Mouse (Mus musculus): ENCODE results near the gene Reps1. TPM values are rescaled to one million over a fixed set of nuclear protein-coding genes. Genes with fewer than 3 reads are reported as not detected.
"Not testable (repeated sequence)": the region's sequence is repeated elsewhere in the genome, so short reads cannot be mapped to it uniquely, and the experiment has no call there.

Gene Reps1
- total RNA-seq, 4 experiments from 2014 or later: 27.0 to 30.8 (median 29.0) TPM

GRCm38 (mm10) chr10:18064606-18065228, 9.1 kb downstream of the Reps1 start:
- no peak for DNase-seq (ENCODE audit: low spot score)

DNA sequence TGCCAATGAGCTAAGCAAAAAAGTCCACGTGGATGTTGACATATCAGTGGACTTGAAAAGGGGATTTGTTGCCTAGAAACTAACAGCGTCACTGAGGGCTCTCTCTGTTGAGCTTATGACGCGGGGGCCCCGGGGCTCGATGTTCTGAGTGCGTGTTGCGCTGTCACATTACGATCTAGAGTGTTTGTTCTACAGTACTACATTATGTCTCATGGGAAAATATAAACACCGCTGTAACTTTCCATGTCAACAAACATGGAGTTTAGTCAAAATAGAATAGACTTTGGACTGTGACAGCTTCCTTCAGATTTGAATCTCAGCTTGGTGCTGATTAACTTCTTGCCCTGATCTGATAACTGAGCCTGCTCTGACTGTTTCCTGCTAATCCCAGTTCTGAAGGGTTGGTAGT, 10.4 kb downstream of the Reps1 start:
- no peak for DNase-seq (ENCODE audit: low spot score)

GRCm38 (mm10) chr10:18067761-18068446, 12.2 kb downstream of the Reps1 start:
- DNase-seq (ENCODE audit: low spot score): no peak

DNA sequence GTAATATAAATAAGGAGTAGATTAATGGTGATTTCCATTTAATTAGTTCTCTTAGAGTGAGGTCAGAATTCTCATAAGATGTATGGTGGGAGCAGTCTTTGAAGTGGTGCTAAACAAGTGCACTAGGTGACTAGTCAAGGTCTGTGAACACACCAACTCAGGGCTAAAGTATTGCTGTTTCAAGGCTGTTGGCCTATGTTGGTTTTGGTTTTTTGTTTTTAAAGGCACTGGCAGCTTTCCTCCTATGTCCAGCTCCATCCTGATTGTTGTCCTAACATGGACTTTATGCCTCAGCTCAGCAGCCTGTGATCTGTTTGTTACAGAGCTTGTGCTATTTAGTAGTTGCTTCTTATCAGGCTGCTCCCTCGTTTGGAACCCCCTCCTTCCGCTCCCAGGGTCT, 13.2 kb downstream of the Reps1 start:
- DNase-seq (ENCODE audit: low spot score): no peak

- no peak for DNase-seq (ENCODE audit: low spot score)
Observed at GRCm38 (mm10) chr10:18069576-18069975, 13.9 kb downstream of the Reps1 start.

- DNase-seq (ENCODE audit: low spot score): no peak
Observed at GRCm38 (mm10) chr10:18070144-18070543, 14.5 kb downstream of the Reps1 start.

GRCm38 (mm10) chr10:18070616-18071015, 15.0 kb downstream of the Reps1 start:
- DNase-seq (ENCODE audit: low spot score): no peak

- no peak for DNase-seq (ENCODE audit: low spot score)
Observed at GRCm38 (mm10) chr10:18072871-18073270, 17.2 kb downstream of the Reps1 start.

GRCm38 (mm10) chr10:18074383-18075075, 18.9 kb downstream of the Reps1 start:
- no peak for DNase-seq (ENCODE audit: low spot score)

DNA sequence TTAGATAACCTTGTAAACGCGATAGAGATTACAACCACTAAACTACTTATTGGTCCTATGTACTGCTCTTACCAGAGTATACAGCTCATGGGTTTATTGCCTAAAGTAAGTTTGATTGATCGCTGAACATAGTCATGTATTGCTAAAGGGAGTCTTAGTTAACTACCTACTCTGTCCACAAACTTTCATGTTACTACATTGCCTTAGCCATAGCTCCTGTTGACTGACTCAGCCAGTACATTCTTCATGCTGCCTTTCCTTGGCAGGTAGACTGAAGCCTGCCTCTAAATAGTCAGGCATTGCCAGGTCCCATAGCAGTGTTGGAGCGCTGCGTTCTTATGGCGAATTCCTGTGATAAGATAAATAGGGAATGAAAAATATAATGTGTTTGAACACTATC, 20.2 kb downstream of the Reps1 start:
- no peak for DNase-seq (ENCODE audit: low spot score)

DNA sequence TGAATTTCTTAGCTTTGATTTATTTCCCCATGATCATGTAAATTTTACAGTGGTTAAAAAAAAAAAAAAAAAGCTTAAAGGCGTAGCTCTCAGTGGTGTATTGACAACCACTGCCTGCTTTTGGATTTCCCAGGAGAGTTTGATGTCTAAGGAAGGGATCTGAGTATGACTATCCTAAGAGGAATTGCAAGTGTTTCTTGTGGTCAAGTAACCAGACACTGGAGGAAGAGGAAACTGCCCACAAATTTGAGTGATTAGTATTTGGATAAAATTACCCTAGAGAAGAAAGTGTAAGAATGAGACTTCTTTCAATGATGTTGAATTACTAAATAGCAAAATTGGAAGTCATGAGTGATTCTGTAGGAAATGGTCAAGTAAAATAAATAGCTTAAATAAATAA, 25.9 kb downstream of the Reps1 start:
- no peak for DNase-seq (ENCODE audit: low spot score)

- DNase-seq (ENCODE audit: low spot score): no peak
Observed at GRCm38 (mm10) chr10:18082772-18083171, 27.1 kb downstream of the Reps1 start.

- DNase-seq (ENCODE audit: low spot score): no peak
Observed at GRCm38 (mm10) chr10:18090691-18091090, 35.0 kb downstream of the Reps1 start.

DNA sequence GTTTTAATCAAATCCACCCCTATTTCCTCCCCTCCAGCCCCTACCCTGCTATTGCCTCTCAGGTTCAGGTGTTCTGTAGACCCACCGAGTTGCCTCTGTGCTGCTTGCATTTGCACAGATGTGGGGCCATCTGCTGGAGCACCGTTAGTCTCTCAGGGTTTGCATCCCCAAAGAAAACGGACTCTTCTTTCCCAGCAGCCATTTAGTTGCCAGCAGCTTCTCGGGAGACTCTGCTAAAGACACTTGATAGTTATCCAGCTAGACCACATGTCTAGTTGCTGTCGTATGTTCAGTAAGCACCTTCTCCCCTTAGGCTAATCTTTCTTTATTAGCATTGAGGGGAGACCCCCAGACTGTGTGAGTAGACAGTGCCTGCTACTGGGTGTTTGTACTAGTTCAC, 46.5 kb downstream of the Reps1 start:
- DNase-seq (ENCODE audit: low spot score): no peak

- DNase-seq (ENCODE audit: low spot score): no peak
Observed at GRCm38 (mm10) chr10:18107471-18107870, 51.8 kb downstream of the Reps1 start.

DNA sequence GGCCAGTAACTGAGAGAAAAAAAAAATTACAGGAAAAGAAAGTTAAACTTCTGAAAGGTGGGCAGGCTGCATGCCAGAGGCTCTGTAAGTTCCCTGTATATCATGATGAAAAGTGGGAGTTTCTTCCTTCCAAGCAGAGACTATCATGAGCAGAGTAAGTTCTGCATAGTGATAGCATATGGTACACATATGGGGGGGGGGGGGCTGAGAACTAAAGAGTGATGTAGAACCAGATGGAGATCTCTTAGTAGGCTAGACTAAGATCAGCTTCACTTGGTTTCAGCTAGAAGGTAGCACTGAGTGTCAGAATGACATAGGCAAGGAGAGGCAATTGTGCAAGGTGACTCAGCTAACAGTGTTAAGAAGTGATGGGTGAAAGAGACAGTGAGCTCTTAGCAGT, 55.3 kb downstream of the Reps1 start:
- no peak for DNase-seq (ENCODE audit: low spot score)

DNA sequence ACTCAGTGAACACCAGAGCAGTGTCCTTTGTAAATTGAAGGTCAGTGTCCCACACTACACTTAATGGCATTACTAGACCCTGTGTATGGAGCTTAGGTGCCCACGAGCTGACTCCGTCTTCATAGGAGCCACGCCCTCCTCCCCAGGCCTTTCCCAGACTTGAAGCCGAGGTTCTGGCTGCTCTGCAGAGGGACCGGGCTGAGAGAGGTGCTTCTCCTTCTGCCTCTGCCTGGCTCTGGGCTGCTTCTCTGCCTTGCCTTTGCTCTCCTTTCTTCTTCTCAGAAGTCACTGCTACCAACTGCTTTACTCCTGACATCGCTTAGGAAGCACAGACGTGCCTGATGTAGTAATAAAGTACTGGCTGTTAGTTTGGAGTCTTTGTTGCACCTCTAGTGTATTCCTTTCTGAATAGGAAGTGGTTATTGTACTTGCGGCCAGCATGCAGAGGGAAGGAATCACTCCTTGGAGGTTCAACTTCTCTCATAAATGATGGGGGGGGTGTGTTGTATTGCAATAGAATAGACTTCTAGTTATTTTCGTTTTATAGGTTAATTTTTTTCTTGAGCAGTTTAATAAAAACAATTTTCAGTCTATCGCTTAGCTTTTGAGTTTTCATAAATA, 57.9 kb downstream of the Reps1 start:
- no peak for DNase-seq (ENCODE audit: low spot score)

DNA sequence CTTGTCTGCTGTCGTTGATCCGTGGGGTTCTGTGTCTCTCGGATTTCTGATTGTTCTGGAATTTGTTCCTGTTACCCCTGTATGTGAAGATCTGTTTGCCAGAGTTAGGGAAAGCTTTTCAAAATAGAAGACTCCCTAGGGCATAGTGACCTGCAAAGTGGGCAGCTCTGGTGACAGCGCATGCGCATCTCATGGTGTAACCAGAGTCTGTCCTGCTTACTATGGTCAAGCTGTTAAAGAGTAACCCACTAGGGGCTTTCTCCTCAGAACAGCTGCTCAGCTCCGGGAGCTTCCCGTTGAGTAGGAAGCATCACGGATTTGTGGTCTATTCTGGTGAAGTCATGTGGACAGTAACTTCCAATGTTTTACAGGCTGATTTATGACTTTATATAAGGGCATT, 62.7 kb downstream of the Reps1 start:
- no peak for DNase-seq (ENCODE audit: low spot score)

DNA sequence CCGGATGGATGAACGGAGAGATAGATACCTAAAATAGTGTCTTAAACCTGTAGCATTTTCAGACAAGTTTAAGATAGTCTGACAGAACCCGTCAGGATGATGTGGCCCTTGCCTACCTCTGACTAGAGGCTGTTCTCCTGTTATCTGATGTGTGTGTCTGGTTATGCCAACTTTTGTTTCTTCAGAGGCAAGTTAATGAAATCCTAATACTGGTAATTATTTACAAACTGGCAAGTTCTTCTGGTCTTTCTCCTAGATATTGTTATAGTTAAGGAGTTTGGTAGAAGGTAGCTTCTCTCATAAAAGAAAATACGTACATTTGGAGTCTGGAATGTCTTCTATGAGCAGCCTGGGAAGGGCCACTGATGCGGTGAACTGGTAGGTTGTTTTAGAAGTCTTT, 74.6 kb downstream of the Reps1 start:
- DNase-seq (ENCODE audit: low spot score): no peak

GRCm38 (mm10) chr10:18131666-18132650, 76.3 kb downstream of the Reps1 start:
- no peak for DNase-seq (ENCODE audit: low spot score)

DNA sequence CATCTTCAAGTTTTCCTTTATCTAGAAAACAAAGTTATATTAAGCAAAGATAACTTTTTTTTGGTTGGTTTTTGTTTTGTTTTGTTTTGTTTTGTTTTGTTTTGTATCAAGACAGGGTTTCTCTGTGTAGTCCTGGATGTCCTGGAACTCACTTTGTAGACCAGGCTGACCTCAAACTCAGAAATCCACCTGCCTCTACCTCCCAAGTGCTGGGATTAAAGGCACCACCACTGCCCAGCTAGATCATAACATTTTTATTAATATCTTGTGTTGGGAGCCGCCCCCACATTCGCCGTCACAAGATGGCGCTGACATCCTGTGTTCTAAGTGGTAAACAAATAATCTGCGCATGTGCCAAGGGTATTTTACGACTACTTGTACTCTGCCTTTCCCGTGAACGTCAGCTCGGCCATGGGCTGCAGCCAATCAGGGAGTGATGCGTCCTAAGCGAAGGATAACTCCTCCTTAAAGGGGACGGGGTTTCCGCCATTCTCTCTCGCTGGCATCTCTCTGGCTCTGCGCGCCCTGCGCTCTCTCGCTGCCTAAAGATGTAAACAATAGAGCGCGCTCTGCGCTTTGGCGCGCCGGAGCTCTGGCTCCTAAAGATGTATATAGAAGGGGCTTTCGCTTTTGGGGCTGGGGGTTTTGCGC, 83.3 kb downstream of the Reps1 start:
- DNase-seq (ENCODE audit: low spot score): not testable (repeated sequence)

All from heart, adult 8-10 months (tissue).